Mouse (Mus musculus) intestine, embryonic 15.5 days (tissue): ENCODE measurements around the gene Mlxipl. TPM values are rescaled to one million over a fixed set of nuclear protein-coding genes. Genes with fewer than 3 reads are reported as not detected.

Experiments
- ATAC-seq: fragments of 200-750 bp; cut with Nextera tagmentation; 2 replicates; pipeline ENCODE4 v1.8.0; 2017; ENCODE audit warnings: moderate TSS enrichment, moderate library complexity
- H3K27ac ChIP-seq: fragments of 300-500 bp; sonication (generic); 2 replicates; pipeline ENCODE4 v1.5.1; 2015; ENCODE audit warnings: mild to moderate bottlenecking, inconsistent platforms
- H3K27me3 ChIP-seq: fragments of 300-500 bp; sonication (generic); replicated peaks from 2 replicates; pipeline ENCODE4 v1.6.1; 2015; ENCODE audit warnings: inconsistent platforms
- H3K36me3 ChIP-seq: fragments of 300-500 bp; sonication (generic); 2 replicates; pipeline ENCODE4 v1.6.1; 2015; ENCODE audit warnings: inconsistent platforms
- H3K4me1 ChIP-seq: fragments of 300-500 bp; sonication (generic); replicated peaks from 2 replicates; pipeline ENCODE4 v1.6.1; 2015; ENCODE audit warnings: inconsistent platforms
- H3K4me2 ChIP-seq: fragments of 300-500 bp; sonication (generic); replicated peaks from 2 replicates; pipeline ENCODE4 v1.6.1; 2015; ENCODE audit warnings: mild to moderate bottlenecking, inconsistent platforms
- H3K4me3 ChIP-seq: fragments of 300-500 bp; sonication (generic); replicated peaks from 2 replicates; pipeline ENCODE4 v1.5.1; 2015; ENCODE audit warnings: inconsistent platforms
- H3K9ac ChIP-seq: fragments of 300-500 bp; sonication (generic); 2 replicates; pipeline ENCODE4 v1.6.1; 2015; ENCODE audit warnings: inconsistent platforms
- H3K9me3 ChIP-seq: fragments of 300-500 bp; sonication (generic); 2 replicates; pipeline ENCODE4 v1.6.1; 2016; ENCODE audit warnings: inconsistent platforms
- WGBS: fragments of 180-500 bp; shearing (Covaris S2); methylation state at CpG from one replicate; pipeline ENCODE4 v1.1.7; 2015; 5-methylcytosine and 5-hydroxymethylcytosine counted together
- polyA plus RNA-seq: library from polyadenylated mRNA; unstranded; fragments of >200 nt; fragmentation: Nextera tagmentation; extraction: Ambion mirVana; gene quantifications from 2 replicates; pipeline ENCODE4 v1.2.1, GENCODE M21; 2015

Gene Mlxipl
- polyA plus RNA-seq, 1 experiment from 2014 or later = 6.5 TPM

DNA sequence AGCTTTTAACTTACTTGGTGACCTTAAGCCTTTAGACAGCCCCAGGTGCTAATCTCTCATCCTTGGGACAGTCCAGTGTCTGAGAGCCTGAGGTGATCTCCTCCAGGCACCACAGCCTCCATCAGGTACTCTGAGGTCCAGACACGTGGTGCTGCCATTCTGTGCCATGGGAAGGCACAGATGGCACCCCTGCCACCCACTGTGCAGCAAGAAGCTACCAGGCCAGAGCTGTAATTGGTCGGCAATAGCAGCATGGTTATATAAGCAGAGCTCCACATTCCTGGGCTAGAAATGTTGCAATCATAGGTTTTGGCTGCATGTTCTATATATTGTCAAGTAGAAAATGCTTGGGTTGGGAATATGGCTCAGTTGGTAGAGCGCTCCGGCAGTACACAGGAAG lies 89.3 kb downstream of the Mlxipl start:
- Histone ChIP-seq H3K27me3 (no peaks in the 10 kb centered on the region), H3K4me2 (no peak overlapping the region), H3K4me3 (no peak overlapping the region), H3K9ac (no peak overlapping the region), H3K4me1 (no peaks in the 10 kb centered on the region), H3K9me3 (no peaks in the 10 kb centered on the region), H3K36me3 (peaks cover 44% of the 10 kb centered on the region), H3K27ac (no peak overlapping the region)
- WGBS = 95% methylated on average over 4 of the region's 4 CpGs
- no peak for ATAC-seq

DNA sequence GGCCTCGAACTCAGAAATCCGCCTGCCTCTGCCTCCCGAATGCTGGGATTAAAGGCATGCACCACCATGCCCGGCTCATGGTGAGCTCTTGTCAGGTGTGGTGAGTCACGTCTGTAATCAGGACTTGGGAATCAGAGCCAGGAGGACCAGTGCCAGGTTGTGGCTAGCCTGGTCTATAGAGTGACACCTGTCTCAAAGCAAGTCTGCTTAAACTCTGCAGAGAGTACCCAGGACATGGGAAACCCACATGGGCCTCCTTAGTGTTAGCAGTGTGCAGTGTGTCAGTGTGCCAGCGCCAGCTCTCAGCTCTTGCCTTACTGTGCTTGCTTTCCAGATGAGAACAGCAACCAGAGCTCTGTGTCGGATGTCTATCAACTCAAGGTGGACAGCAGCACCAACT lies 89.9 kb downstream of the Mlxipl start:
- Histone ChIP-seq H3K36me3 (peaks cover 44% of the 10 kb centered on the region), H3K9ac (no peak overlapping the region), H3K27me3 (no peaks in the 10 kb centered on the region), H3K4me1 (no peaks in the 10 kb centered on the region), H3K4me2 (no peak overlapping the region), H3K9me3 (no peaks in the 10 kb centered on the region), H3K4me3 (no peak overlapping the region), H3K27ac (no peak overlapping the region)
- no peak for ATAC-seq
- WGBS = 90% methylated on average over 7 of the region's 7 CpGs

DNA sequence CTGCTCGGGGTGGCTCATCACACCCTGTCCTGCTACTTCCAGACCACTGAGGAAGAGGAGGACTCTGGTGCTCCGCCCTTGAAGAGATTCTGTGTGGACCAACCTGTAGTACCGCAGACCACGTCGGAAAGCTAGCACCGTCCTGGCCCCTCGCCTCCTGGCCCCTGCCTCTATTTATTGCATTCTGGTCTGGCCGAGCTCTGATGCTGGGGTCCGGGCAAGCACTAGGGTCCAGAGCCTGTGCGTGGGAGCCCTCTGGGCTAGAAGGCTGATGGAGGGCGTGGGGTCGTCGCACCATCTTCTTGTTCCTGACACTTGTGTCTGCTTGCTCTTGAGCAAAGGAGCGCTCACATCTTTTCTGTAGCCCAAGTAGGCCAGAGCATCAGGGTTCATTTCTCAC lies 91.1 kb downstream of the Mlxipl start:
- Histone ChIP-seq H3K4me1 (no peaks in the 10 kb centered on the region), H3K4me3 (no peak overlapping the region), H3K36me3 (peaks cover 41% of the 10 kb centered on the region), H3K4me2 (no peak overlapping the region), H3K27ac (no peak overlapping the region), H3K9me3 (no peaks in the 10 kb centered on the region), H3K27me3 (no peaks in the 10 kb centered on the region), H3K9ac (no peak overlapping the region)
- no peak for ATAC-seq
- WGBS = 95% methylated on average over 14 of the region's 14 CpGs

DNA sequence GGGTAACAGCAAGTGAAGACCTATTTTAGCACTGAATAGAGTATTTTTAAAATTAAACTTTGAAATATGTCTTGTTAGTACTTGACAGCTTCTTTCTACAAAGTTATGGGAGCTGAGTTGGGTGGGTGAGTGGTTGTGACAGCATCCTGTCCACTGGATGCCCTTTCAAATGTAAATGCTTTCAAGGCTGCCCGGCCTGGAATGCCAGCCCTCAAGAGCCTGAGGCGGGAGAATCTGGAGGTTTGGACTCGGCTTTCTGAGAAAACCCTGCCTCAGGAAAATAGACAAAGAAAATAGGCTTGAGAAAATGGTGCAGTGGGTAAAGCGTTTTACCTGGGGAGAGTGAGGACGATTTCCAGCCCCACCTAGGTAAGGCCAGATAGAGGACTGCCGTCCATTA lies 92.1 kb downstream of the Mlxipl start:
- Histone ChIP-seq H3K36me3 (peaks cover 40% of the 10 kb centered on the region), H3K27ac (no peak overlapping the region), H3K9me3 (no peaks in the 10 kb centered on the region), H3K4me2 (no peak overlapping the region), H3K27me3 (no peaks in the 10 kb centered on the region), H3K9ac (no peak overlapping the region), H3K4me1 (0 out of 2 replicates have a peak, but pooled peaks cover 3% of the 10 kb centered on the region), H3K4me3 (no peak overlapping the region)
- no peak for ATAC-seq
- 85% methylated on average over 6 of the region's 6 CpGs for WGBS

DNA sequence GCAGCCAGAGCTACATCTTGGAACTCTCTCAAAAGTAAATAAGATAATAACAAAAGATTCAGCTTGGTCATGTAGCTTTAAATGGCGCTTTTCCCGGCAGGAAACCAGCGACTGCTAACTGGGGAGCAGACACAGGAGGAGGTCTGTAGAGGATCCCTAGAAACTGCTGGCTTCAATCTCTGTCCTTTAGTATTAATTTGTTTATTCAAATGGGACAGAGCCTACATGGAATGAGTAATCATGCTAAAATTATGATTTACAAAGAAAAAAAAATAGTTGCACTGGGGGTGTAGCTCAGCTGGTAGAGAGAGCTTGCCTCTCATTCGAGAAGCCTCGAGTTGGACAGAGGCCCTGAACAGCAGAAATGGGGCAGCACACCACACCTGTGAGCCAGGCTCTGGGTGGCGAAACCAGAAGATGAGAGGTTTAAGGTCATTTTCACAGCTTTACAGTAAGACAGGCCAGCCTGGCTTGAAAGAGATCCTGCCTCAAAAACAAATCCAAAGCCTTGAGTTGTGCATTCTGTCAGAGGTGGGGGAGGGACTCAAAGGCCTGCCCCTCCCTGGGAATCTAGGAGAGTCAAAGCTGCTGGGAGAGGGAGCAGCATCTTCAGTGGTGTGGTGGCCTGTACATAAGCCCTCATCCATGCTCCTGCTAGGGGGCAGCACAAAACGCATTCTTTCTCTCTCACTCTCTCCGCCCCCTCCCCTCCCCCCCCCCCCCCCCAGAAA lies 93.6 kb downstream of the Mlxipl start:
- no peak overlapping the region for H3K9ac ChIP-seq
- peaks cover 32% of the 10 kb centered on the region for H3K36me3 ChIP-seq
- ATAC-seq = no peak
- no peak overlapping the region for H3K4me3 ChIP-seq
- 39% methylated on average over 8 of the region's 8 CpGs for WGBS
- H3K27ac ChIP-seq = peak overlapping the region; percentile 27
- H3K4me1 ChIP-seq = 0 out of 2 replicates have a peak, but pooled peaks cover 3% of the 10 kb centered on the region
- no peaks in the 10 kb centered on the region for H3K9me3 ChIP-seq
- no peak overlapping the region for H3K4me2 ChIP-seq
- H3K27me3 ChIP-seq = no peaks in the 10 kb centered on the region

DNA sequence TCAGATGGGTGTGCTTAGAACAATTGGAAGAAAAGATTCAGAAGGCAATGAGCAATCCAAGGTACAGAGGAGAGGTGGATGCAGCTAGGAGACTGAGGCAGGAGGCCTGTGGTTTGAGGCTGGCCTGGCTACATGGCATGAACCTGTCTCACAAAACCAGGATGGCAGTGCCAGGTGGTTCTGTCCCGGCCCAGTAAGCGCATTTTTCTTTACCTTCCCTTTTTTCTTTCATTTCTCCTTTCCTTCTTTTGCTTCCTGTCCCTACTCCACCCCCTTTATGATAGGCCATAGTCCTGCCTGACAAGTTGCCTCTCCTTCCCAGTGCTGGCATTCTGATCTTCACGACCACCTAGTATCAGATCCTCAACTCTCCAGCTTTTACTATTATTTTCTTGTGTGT lies 95.3 kb downstream of the Mlxipl start:
- H3K4me2 ChIP-seq = no peak overlapping the region
- no peak overlapping the region for H3K4me3 ChIP-seq
- no peaks in the 10 kb centered on the region for H3K27me3 ChIP-seq
- no peak overlapping the region for H3K27ac ChIP-seq
- H3K36me3 ChIP-seq = peaks cover 18% of the 10 kb centered on the region; the same call in 1 of the 2 replicates
- ATAC-seq = no peak
- WGBS = 85% methylated on average over 3 of the region's 3 CpGs
- no peak overlapping the region for H3K9ac ChIP-seq
- H3K9me3 ChIP-seq = no peaks in the 10 kb centered on the region
- H3K4me1 ChIP-seq = peaks cover 14% of the 10 kb centered on the region

DNA sequence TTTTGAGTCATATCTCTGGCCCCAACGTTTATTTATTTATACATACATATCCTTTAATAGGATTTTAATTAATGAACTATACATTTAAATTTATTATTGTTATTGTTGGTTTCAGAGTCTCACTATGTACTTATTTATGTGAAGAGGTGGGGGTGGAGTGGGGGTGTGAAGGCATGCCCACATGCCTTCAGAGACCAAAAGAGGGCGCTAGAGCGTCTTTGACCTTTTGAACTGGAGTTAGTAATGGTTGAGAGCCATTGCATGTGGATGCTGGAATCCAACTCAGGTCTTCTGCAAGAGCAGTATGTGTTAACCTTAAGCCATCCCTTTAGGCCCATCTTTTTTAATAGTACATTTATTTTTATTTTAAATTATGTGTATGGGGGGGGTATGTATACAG lies 95.9 kb downstream of the Mlxipl start:
- no peak overlapping the region for H3K9ac ChIP-seq
- H3K9me3 ChIP-seq = no peaks in the 10 kb centered on the region
- 30% methylated on average over 3 of the region's 3 CpGs for WGBS
- peaks cover 14% of the 10 kb centered on the region; the same call in 1 of the 2 replicates for H3K36me3 ChIP-seq
- no peak overlapping the region for H3K27ac ChIP-seq
- no peak for ATAC-seq
- no peak overlapping the region for H3K4me3 ChIP-seq
- H3K4me2 ChIP-seq = no peak overlapping the region
- peaks cover 14% of the 10 kb centered on the region for H3K4me1 ChIP-seq
- H3K27me3 ChIP-seq = no peaks in the 10 kb centered on the region

DNA sequence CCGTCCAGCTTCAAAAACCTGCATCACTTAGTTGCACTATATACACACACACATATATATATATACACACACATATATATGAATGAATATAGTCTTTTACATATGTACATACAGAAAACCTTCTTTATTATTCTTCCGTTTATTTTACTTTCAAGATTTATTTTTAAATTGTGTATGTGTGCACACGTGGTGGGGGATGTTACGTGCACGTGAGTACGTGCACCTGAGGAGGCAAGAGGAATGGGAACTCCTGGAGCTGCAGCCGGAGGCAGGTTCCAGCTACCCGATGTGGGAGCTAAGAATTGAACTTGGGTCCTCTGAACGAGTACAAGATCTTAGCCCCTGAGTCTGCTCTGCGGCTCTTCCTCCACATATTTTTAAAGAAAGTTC lies 96.5 kb downstream of the Mlxipl start:
- H3K9me3 ChIP-seq = no peaks in the 10 kb centered on the region
- no peaks in the 10 kb centered on the region for H3K27me3 ChIP-seq
- H3K36me3 ChIP-seq = peaks cover 8% of the 10 kb centered on the region; the same call in 1 of the 2 replicates
- H3K4me1 ChIP-seq = peaks cover 14% of the 10 kb centered on the region
- peak overlapping the region; percentile 58 for H3K4me2 ChIP-seq
- peak overlapping the region; percentile 45; the same call in 1 of the 2 replicates for H3K9ac ChIP-seq
- peak overlapping the region; percentile 96 for H3K27ac ChIP-seq
- H3K4me3 ChIP-seq = peak overlapping the region; percentile 100
- WGBS = 20% methylated on average over 10 of the region's 10 CpGs
- ATAC-seq = no peak

DNA sequence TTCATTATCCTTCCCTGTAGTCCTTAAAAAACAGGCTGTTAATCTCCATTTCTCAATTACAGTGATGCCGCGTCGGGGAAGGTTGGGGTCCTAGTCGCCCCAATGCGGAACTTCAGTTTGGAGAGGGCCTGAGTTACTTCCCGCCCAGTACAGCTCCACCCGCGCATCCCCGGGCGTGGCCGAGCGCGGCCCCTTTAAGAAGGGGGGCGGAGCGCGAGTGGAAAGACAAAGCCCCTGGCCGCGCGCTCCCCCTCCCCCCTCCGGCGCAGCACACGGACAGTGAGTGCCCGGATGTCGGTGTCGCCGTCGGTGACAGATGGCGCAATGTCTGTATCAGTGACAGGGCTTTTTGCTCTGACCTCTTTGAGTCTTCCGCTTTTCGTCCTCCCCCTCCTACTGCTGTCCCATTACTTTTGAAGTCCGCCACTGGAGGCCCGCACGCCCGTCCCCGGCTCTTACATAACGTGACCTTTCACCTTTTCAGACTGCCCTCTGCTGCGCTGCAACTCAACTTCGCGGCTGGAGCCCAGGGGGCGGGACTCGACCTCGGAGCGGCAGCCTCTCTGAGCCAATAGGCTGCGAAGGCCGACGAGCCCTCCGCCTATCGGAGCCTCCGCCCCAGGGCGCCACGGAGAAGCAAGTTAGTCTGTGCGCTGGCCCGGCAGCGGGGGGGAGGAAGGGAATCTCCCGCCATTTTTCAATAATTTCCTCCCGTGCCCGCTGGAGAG lies 97.1 kb downstream of the Mlxipl start, which contains the start of gene Baz1b:
Gene Baz1b, plus strand, starts transcription at position 644 of the 728 bp plus-strand sequence.
- Histone ChIP-seq H3K9me3 (no peaks in the 10 kb centered on the region), H3K4me3 (peak within 1 kb of the TSS; percentile 100), H3K9ac (peak within 1 kb of the TSS; percentile 99), H3K27me3 (no peaks in the 10 kb centered on the region), H3K4me2 (peak within 1 kb of the TSS; percentile 58), H3K27ac (peak within 1 kb of the TSS; percentile 96), H3K4me1 (peaks cover 17% of the 10 kb centered on the region), H3K36me3 (peaks cover 5% of the 10 kb centered on the region; the same call in 1 of the 2 replicates)
- ATAC-seq = peak; percentile 98
- under 1% methylated on average over 57 of the region's 57 CpGs for WGBS

DNA sequence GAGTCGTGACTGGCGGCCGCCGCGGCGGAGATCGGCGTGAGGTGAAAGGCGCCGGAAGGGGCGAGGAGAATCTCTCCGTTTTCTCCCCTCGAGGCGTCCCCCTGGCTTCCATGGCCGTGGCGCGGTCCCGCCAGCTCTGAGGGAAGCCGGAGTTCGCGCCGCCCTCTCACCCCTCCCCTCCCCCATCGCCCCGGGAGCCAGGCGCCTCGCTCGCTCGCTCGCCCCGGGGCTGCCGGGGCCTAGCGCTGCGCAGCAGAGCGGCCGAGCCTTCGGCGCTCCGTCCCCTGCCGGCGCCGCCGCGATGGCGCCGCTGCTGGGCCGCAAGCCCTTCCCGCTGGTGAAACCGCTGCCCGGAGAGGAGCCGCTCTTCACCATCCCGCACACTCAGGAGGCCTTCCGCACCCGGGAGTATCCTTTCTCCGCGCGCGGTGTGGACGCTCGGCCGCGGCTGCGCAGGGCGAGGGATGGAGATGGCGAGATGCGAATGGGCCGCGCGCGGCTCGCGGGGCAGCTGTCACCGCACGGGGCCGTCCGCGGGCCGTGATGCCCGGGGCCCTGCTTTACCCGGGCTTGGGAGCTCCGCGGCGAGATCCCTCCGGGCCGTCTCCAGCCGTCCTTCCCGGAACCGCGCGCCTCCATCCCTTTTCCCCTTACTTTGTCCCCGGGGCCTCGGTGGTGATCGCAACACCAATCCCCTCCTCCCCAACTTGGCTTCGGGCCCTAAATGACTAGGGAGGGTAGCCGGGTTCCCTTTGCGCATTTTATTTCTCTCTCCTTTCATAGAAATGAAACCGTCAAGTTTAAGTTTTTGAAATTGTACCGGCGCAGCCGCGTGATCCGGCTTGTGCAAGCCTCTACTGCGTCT lies 97.9 kb downstream of the Mlxipl start:
- H3K27me3 ChIP-seq = no peaks in the 10 kb centered on the region
- WGBS = under 1% methylated on average over 96 of the region's 102 CpGs

More for the DNA sequence above, 97.9 kb downstream of the Mlxipl start:
- peaks cover 23% of the 10 kb centered on the region for H3K4me1 ChIP-seq
- no peaks in the 10 kb centered on the region for H3K36me3 ChIP-seq
- peak overlapping the region; percentile 100 for H3K4me3 ChIP-seq
- peak overlapping the region; percentile 99 for H3K9ac ChIP-seq
- ATAC-seq = peak; percentile 82
- peak overlapping the region; percentile 58 for H3K4me2 ChIP-seq
- H3K9me3 ChIP-seq = no peaks in the 10 kb centered on the region
- H3K27ac ChIP-seq = peak overlapping the region; percentile 96
